Mouse (Mus musculus) T-cell, adult 2 months (primary cell): ENCODE data around the gene Olfr1396.
"Not testable (repeated sequence)": the region's sequence is repeated elsewhere in the genome, so short reads cannot be mapped to it uniquely, and the experiment has no call there.

Experiments
- DNase-seq: peaks from one replicate; pipeline ENCODE4 v3.0.0; 2022; ENCODE audit warnings: low spot score

The Olfr1396 gene

DNA sequence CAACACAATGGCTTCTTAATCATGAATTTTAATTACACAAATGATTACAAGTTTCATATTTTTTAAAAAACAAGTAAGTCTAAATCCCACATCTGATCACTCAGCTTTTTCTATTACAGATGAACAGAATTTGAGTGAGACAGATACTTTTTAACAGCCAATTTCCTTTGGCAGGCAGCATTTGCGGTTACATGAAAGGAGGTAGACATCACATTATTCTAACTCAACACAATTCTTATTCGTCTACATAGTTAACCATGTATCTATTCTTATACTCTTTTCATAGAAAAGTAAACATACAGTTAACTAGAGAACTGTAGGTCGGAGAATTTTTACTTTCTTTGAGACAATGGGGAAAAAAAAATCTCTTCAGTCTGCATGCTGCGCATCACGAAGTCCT lies 24.1 kb downstream of the Olfr1396 start:
- no peak for DNase-seq

DNA sequence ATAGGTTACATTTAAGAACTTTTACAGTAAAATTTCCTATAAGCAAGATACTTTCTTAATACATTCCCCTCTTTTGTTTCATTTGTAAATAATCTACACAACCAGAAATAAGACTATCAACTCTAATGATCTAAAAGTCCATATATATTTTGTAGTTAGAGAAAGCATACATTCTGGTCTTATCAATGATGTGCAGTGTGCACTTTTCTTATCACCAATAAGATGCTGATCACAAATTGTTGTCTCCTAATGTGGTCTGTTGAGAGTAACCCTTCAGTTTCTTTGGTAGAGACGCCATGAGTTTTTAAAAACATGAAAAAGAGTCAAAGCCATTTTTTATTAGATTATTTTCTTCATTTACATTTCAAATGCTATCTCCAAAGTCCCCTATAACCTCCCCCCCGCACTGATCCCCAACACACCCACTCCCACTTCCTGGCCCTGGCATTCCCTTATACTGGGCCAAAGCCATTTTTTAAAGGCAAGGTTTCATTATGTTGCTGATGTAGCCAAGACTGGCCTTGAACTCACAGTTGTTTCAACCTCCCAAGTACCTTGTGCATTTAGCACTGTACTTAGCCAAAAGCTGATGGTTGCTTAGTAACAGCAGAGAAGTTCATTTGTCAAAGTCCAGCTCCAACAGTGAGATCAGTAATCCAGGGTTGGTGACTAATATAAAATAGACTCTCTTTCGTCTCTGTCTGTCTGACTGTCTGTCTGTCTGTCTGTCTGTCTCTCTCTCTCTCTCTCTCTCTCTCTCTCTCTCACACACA lies 24.8 kb downstream of the Olfr1396 start:
- no peak for DNase-seq

DNA sequence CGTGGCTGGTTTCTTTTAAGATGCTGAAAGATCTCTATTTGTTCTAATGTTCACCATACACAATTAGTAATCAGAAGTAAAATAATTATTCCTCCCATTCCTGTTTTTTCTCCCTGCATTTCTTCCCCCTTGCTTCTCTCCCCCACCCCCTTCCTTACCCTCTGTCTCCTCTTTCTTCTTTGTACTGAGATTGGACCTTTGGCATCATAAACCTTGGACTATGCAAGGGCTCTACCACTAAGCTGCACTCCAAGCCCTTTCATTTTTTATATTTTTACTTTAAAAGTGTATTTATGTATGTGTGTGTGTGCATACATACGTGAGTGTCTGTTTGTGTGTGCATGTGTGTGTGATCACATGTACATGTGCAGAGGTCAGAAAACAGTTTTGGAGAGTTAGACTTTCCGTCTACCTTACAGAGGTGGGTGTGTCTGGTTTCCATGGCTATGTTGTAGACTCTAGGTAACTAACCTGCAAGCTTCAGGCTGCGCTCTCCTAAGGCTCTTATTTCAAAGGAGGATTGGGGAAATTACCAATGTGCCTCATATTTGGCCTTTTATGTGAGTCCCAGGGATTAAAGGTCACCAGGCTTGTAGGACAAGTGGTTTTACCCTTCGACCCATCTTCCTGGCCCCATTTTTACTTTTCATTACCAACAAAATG lies 25.6 kb downstream of the Olfr1396 start:
- DNase-seq = no peak

DNA sequence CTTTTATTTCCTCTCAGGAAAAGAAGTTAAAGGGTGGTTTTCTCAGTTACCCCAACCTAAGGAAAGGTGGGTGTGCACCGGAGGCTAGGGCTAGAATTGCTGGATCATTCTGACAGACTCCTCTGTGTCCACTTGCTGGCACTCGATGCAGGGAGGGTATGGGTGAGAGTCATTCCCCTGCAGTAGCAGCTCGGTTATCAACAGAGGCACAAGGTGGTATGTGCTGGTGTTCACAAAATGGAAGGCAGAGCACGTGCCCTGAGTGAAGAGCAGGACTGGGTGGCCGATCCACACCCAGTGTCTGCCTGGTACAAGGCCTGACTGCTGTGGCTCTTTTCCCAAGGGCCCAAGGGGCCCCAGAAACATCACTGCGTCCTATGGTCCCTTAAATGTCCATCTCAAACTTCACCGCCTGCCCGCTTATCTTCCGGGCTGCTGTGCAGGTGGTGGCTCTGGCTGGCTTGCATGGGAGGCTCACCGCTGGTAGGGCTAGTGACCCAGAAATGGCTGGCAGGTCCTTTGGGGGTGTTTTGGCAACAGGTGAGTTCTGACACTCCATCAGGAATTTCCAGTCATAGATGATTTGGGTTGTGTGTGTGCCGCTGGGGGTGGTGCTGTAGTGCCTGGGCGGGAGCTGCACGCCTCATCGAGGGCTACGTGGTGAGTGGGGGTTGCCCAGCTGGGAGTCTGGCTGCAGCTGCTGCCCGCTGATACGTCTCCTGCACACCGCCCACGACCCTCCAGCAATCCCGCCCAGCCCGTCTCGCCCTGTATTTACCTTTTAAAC lies 26.7 kb downstream of the Olfr1396 start:
- DNase-seq = peak; percentile 42

DNA sequence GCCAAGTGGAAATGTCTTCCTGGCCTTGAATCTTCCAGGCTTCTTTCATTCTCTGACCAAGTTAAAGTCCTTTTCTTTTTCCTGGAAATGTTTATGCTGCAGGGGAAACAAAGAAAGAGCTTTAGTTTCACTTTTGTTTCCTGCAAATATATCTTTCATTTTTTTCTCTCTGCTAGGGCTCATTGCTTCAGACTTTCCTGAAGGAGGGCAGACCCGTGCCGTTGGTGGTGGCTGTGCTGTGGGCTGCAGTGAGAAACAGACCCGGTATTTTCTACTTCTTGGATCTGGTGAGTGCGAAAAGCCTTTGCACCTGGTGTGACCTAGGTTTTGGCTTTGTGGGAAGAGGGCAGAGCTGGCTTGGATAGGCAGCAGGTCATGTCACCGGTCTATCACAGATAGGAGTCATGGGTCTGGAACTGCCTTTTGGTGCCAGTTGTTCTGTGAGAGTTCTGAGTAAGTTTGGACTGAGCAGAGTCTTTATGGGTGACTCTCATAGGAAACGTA lies 27.8 kb downstream of the Olfr1396 start:
- DNase-seq = peak; percentile 39

DNA sequence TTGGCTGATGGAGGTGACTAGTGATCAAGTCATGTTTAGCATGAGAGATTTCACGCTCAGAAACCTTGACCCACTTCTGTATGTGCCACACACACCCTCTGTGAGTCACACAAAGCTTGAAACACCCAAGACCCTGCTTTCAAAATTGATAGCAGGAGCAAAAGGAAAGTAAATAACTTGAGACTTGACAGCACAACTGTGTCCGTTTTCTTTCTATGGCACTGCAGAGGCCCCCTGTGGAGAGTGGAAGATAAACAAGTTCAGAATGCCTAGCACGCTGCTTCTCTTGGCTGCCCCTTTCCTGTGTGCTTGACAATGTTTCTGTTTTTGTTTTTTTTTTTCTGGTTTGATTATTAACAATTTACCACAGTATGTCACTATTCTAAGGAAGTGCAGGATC lies 29.8 kb downstream of the Olfr1396 start:
- DNase-seq = peak; percentile 71

DNA sequence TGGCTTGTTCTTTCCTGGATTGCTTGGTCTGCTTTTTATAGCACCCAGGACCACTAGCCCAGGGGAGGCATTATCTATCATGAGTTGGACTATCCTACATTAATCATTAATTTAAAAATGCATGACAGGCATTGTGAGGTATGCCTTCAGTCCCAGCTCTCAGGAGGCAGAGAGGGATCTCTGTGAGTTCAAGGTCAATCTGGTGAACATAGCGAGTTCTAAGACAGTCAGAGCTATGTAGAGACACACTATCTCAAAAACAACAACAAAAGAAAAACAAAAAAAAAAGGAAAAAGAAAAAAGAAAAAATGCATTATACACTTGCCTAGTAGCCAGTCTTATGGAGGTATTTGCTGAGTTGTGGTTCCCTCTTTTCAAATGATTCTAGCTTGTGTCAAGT lies 30.3 kb downstream of the Olfr1396 start:
- no peak for DNase-seq

DNA sequence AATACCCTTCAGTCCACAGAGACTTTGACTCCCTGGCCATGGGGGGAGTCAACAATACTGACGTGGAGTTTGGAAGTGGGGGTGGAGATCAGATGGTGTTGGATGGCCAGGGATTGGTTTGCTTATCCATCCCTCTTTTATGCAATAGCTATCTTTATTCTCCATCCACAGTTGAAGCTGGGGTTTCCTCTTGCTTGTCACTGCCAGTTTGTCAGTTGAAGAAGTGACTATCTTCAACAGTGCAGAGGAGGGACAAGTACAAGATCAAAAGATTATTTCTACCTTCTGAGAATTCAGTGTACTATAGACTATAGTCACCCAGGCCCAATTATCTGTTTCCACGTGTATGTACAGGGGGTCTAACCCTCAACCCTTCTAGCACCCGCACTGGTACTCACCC lies 30.9 kb downstream of the Olfr1396 start:
- no peak for DNase-seq

DNA sequence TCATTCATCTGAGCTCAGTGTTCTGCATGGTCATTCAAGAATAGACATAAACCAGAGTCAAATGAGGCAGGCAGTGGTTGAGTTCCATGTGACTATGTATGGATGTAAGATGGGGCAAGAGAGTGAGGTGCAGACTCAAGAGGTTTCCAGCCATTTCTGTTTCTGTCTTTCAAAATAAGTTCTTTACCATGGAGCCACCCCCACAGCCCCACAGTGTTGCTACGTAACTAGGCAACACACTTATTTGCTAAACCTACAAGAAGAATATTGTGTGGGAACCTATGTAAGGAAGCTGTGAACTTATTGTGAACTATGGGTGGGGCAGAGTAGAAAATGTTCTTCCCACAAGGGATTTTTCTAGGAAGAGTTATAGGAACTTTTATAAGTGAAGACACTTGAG lies 31.5 kb downstream of the Olfr1396 start:
- peak; percentile 68 for DNase-seq

DNA sequence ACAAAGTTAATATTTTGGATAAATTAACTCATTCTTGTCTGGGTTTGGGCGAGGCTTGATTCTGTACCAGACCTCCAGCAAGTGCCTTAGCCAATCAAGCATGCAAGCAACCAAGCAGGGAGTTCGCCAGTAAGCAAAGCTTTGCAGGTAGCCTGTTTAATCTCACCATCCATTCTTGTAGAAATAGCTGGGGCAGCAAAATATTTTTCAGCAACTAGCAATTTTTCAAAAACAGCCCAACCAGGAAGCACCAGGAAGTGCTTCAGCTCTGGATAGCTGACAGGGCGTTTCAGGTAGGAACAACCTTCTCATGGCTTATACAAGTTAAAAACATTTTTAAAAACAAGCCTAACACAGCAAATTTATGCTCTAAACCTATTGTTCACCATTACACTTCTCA lies 32.8 kb downstream of the Olfr1396 start:
- DNase-seq = no peak

DNA sequence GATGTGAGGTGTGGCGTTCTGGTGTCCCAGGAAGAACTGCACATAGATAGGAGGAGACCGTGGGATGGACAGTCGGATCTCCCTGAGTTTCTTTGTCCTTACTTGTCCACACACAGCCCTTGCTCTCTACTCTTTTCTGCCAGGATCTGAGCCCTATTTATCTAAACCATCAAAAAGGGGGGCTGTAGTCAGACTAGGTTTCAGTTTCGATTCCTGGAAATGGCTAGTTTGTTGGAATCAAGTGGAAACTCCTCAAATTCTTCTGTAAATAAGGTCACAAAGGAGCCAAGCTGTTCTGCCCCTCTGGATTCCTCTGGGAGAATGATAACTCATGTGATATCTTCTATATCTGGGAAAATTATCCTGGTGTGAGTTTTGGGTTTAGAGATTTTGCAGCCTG lies 33.3 kb downstream of the Olfr1396 start:
- DNase-seq = no peak

DNA sequence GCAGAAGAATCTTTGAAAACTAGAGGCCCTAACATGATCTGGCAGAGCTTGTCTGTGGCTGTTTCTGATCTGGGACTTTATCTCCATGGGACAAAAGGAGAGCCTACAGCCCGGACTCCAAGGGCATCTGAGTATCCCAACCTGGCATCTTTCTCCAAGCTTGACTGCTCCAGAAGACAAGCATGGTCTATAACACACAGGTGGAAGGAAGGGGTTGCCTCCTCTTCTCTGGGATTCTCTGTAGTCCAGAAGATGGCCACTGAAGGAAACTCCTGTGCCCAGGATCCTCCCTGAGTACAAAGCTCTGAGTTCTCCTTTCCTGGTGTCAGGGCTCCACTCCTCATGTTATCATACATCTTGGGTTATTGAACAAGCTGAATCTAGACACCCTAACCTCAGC lies 34.0 kb downstream of the Olfr1396 start:
- DNase-seq = no peak

DNA sequence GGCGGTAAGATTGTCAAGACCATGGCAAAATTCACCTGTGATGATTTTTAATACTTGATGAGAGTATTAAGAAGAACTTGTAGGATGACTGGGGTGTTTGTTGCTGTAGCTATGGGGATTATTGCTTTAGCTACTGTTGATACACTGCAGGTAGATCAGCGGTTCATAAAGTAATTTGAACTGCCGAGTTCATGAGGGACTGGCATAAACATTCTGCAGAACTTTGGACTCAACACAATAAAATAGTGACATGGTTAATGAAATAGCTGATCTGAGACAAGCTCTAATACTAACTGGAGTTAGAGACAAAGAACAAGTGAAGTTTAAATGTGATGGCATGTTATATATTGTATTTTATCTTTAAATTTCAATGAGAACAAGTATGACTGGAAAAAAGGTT lies 36.0 kb downstream of the Olfr1396 start:
- no peak for DNase-seq

DNA sequence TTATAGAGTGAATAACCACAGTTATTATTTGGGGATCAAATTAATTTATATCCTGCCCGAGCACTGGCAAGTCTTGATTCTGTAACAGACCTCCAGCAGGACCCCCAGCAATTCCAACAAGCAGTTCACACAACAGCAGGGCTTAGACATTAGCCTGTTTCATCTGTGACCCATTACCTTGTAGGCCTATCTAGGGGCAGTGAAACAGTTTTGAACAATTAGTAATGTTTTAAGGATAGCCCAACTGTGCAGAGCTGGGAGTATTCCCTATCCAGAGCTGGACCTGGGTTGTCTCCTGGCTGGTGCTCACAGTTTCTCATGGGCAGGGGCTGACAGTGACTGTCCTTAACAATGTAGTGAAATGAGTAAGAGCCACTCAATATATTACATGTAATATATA lies 37.7 kb downstream of the Olfr1396 start:
- DNase-seq = no peak

DNA sequence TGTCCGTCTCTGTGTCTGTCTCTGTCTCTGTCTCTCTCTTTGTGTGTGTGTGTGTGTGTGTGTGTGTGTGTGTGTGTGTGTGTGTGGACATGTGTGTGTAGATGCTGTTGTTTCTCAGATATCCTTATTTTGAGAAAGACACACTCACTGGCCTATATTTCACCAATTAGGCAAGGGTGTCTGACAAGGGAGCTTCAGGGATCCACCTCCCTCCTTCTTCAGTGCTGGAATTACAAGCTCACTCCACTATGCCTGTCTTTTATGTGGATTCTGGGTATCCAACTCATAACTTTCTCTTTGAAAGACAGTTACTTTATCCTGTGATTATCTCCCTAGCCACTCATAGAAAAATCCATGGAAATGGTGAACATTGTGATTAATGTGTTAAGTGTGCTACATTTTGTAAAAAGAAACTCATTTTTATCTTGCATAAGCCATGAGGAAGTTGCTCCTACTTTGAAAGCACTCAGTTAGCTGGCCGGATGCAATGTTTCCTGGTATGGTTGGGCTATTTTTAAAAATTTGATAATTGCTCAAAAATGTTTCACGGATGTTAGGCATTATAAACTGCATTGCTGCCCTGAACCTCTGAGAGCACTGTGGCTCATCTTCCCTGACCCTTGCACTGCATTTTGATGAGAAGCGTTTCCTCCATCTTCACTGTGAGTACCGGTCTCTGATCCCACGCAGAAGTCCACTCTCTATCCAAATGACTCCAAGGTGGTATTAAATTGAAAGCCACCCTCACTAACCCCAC lies 38.5 kb downstream of the Olfr1396 start, which contains the start of gene Ifi47:
Gene Ifi47 (plus strand): TSS at position 587 of the 757 bp plus-strand sequence.
- not testable (repeated sequence) for DNase-seq

DNA sequence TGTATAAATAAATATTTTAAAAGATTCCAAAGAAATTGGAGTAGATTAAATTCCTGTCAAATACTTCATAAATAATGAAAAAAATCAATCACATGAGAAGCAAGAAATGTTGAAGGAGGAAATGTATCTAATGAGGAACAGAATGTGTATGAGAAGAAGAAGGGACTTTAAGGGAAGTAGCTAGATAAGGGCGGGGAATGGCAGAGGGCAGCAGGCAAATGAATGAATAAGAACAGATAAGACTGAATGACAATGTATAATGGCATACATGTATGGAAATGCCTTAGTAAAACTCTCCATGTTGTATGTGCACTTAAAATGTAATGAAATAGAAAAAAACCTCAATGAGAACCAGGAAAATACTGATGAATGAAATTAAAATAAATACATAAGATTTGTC lies 46.3 kb downstream of the Olfr1396 start:
- no peak for DNase-seq

DNA sequence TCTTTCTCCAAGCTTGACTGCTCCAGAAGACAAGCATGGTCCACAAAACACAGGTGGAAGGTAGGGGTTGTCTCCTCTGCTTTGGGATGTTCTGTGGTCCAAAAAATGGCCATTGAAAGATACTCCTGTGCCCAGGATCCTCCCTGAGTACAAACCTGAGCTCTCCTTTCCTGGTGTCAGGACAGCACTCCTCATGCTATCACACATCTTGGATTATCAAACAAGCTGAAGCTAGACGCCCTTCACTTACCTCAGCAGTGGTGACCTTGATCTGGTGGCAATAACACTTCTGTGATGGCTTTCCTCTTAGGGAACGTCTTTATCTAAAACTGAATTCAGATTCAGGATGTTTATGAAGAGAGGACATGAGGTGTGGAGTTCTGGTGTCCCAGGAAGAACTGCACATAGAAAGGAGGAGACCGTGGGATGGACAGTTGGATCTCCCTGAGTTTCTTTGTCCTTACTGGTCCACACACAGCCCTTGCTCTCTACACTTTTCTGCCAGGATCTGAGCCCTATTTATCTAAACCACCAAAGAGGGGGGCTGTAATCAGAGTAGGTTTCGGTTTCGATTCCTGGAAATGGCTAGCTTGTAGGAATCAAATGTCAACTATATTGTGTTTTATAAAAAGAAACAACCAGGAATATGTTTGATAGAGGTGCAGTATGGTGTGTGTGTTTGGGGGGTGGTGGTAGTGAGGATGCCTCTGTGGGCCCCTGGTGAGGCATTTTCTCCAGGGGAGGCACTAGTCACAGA lies 50.8 kb downstream of the Olfr1396 start, which contains the start of gene Tgtp2:
Gene Tgtp2 (minus strand): TSS at position 494 of the 757 bp plus-strand sequence.
- peak; percentile 65 for DNase-seq

DNA sequence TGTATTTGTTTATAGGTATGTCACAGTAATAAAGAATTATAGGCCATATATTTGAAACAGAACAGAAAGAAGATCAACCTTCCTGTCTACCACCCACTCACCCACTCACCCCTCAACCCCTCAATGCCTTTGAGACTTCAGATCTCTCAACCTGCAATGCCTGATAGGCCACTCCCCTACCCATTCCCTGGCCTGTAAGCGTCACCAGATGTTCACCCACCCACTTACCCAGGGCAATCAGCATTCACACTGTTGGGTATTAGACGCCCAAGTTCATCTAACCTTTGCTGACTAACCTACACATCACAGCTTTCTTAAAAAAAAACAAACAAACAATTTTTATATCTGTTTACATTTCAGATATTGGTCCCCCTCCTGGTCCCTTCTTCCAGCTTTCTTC lies 52.8 kb downstream of the Olfr1396 start:
- peak; percentile 47 for DNase-seq

DNA sequence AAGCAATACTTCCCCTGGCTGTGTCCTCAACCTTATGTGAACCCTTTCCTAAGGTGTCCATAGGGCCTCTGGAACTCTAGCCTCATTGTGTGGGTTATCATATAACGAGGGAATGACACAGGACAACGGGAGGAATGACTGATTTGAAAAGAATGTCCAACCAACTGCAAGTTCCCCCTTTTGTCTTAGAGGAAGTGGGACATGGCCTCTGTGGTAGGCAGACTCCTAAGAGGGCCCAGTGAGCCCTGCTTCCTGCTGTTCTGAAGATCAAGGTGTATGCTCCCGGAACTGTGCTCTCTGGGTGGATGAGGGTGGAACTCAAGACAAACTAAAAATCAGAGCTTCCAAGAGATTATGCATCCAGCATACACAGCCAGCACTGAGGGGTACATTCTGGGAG lies 54.6 kb downstream of the Olfr1396 start:
- not testable (repeated sequence) for DNase-seq
